Mouse (Mus musculus) cerebellum, adult 18-20 months (tissue): ENCODE results near the gene Dlst.
"Not testable (repeated sequence)": the region's sequence is repeated elsewhere in the genome, so short reads cannot be mapped to it uniquely, and the experiment has no call there.

Experiments used
- DNase-seq, 2 experiments: peaks; one replicate each; pipeline ENCODE4 v3.0.0; 2021

Dlst gene

GRCm38 (mm10) chr12:85115678-85116077 lies 5.0 kb downstream of the Dlst start:
- DNase-seq = no peak

- no peak for DNase-seq
Measured at GRCm38 (mm10) chr12:85121806-85122459, 11.3 kb downstream of the Dlst start.

- DNase-seq = no peak
Measured at GRCm38 (mm10) chr12:85123108-85123530, 12.5 kb downstream of the Dlst start.

GRCm38 (mm10) chr12:85123645-85124044 lies 13.0 kb downstream of the Dlst start:
- no peak for DNase-seq

GRCm38 (mm10) chr12:85124751-85125150 lies 14.1 kb downstream of the Dlst start:
- DNase-seq = no peak

- no peak for DNase-seq
Measured at GRCm38 (mm10) chr12:85126986-85127603, 16.5 kb downstream of the Dlst start.

GRCm38 (mm10) chr12:85129426-85129978 lies 18.9 kb downstream of the Dlst start:
- no peak for DNase-seq

GRCm38 (mm10) chr12:85131361-85131760 lies 20.7 kb downstream of the Dlst start:
- DNase-seq = no peak

- no peak for DNase-seq
Measured at GRCm38 (mm10) chr12:85134043-85134794, 23.6 kb downstream of the Dlst start.

GRCm38 (mm10) chr12:85135513-85136470 lies 25.2 kb downstream of the Dlst start:
- DNase-seq = peak; percentile 35 to 40

GRCm38 (mm10) chr12:85136627-85137026 lies 26.0 kb downstream of the Dlst start:
- DNase-seq = no peak

- no peak for DNase-seq
Measured at GRCm38 (mm10) chr12:85140036-85140701, 29.5 kb downstream of the Dlst start.

- DNase-seq = no peak
Measured at GRCm38 (mm10) chr12:85141096-85141495, 30.5 kb downstream of the Dlst start.

GRCm38 (mm10) chr12:85142803-85143202 lies 32.2 kb downstream of the Dlst start:
- DNase-seq = peak; percentile 86

- DNase-seq = not testable (repeated sequence)
Measured at GRCm38 (mm10) chr12:85144276-85144675, 33.6 kb downstream of the Dlst start.

- DNase-seq = no peak
Measured at GRCm38 (mm10) chr12:85144821-85145220, 34.2 kb downstream of the Dlst start.

- DNase-seq = no peak
Measured at GRCm38 (mm10) chr12:85145630-85146029, 35.0 kb downstream of the Dlst start.

- no peak for DNase-seq
Measured at GRCm38 (mm10) chr12:85146355-85146754, 35.7 kb downstream of the Dlst start.

GRCm38 (mm10) chr12:85146881-85147280 lies 36.2 kb downstream of the Dlst start:
- no peak for DNase-seq

- peak in 1 of 2 experiments; percentile 25 for DNase-seq
Measured at GRCm38 (mm10) chr12:85150321-85151001, 39.8 kb downstream of the Dlst start.
